Mouse (Mus musculus) stomach, postnatal 0 days (tissue): ENCODE results near the gene Rnf220. TPM values are rescaled to one million over a fixed set of nuclear protein-coding genes. Genes with fewer than 3 reads are reported as not detected.

Experiments
- ATAC-seq: fragments of 200-750 bp; cut with Nextera tagmentation; 2 replicates; pipeline ENCODE4 v1.8.0; 2017; ENCODE audit not compliant: low FRiP score, low TSS enrichment
- DNase-seq: peaks from one replicate; pipeline ENCODE4 v3.0.0-alpha.2; 2016; ENCODE audit warnings: low spot score
- H3K27ac ChIP-seq: fragments of 300-500 bp; sonication (generic); replicated peaks from 2 replicates; pipeline ENCODE4 v1.5.1; 2014; ENCODE audit warnings: mild to moderate bottlenecking, control low read depth
- H3K27me3 ChIP-seq: fragments of 300-500 bp; sonication (generic); 2 replicates; pipeline ENCODE4 v1.6.1; 2014; ENCODE audit warnings: low read length; ENCODE audit not compliant: control insufficient read depth, insufficient read depth
- H3K36me3 ChIP-seq: fragments of 300-500 bp; sonication (generic); 2 replicates; pipeline ENCODE4 v1.6.1; 2014; ENCODE audit warnings: low read length, mixed read lengths; ENCODE audit not compliant: control insufficient read depth, insufficient read depth
- H3K4me1 ChIP-seq: fragments of 300-500 bp; sonication (generic); replicated peaks from 2 replicates; pipeline ENCODE4 v1.6.1; 2014; ENCODE audit warnings: antibody characterized with exemption; ENCODE audit not compliant: control insufficient read depth, insufficient read depth
- H3K4me2 ChIP-seq: fragments of 300-500 bp; sonication (generic); replicated peaks from 2 replicates; pipeline ENCODE4 v1.6.1; 2014; ENCODE audit warnings: low read depth, mild to moderate bottlenecking, control low read depth, moderate library complexity
- H3K4me3 ChIP-seq: fragments of 300-500 bp; sonication (generic); 2 replicates; pipeline ENCODE4 v1.5.1; 2014; ENCODE audit warnings: low read depth, low read length, control low read depth
- H3K9ac ChIP-seq: fragments of 300-500 bp; sonication (generic); 2 replicates; pipeline ENCODE4 v1.6.1; 2014; ENCODE audit warnings: mild to moderate bottlenecking, low read length, control low read depth, mixed read lengths
- H3K9me3 ChIP-seq: fragments of 300-500 bp; sonication (generic); 2 replicates; pipeline ENCODE4 v1.6.1; 2016; ENCODE audit warnings: low read length; ENCODE audit not compliant: control insufficient read depth
- CTCF ChIP-seq: IDR thresholded peaks from 2 replicates; pipeline ENCODE4 v1.5.1; 2016; ENCODE audit warnings: antibody characterized with exemption, low read depth, mild to moderate bottlenecking, moderate library complexity
- EP300 ChIP-seq: optimal IDR thresholded peaks from 2 replicates; pipeline ENCODE3; 2016; ENCODE audit warnings: antibody characterized with exemption
- WGBS: fragments of 180-500 bp; shearing (Covaris S2); extraction: QIAGEN DNeasy Blood & Tissue Kit; methylation state at CpG from one replicate; pipeline ENCODE4 v1.1.7; 2014; 5-methylcytosine and 5-hydroxymethylcytosine counted together
- polyA plus RNA-seq: library from polyadenylated mRNA; unstranded; fragments of >200 nt; fragmentation: Nextera tagmentation; extraction: Ambion mirVana; gene quantifications from 2 replicates; pipeline ENCODE4 v1.2.1, GENCODE M21; 2015

Gene Rnf220
- polyA plus RNA-seq, 1 experiment from 2014 or later = 33.0 TPM

DNA sequence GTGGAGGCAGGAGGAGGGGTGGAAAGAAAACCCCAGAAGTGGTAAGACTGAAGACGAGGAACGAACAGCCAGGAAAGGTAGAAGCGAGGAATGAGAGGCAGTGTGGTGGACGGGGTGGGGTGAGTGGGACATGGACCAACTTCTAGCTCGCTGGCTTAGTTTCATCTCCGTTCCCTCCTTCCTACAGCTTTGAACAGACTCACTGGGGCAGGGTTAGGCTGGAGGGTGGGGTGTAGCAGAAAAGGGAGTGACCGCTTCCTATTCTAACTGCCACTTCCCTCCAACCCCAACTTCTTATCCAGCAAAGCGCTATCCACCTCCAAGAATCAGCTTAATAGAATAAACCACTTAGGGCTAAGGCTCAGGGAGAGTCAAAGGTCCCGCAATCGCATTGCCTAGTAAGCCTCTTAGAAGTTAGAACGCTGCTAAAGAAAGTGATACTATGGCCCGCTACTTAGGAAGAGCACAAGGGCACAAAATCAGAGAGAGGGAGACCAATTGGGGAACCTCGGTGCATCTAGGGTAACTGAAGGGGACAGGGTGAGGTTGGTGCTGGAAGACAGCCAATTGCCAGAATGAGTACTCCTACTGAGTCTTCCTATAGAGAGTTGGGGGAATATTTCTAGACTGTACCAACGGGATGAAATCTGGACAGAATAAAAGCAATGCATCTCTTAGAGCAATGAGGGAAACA is 23.4 kb downstream of the Rnf220 start:
- WGBS = 54% methylated on average over 14 of the region's 14 CpGs
- DNase-seq (no peak), ATAC-seq (no peak)
- H3K4me1 ChIP-seq = no peaks in the 10 kb centered on the region
- no peak overlapping the region for H3K9ac ChIP-seq
- no peak overlapping the region for H3K4me2 ChIP-seq
- H3K27me3 ChIP-seq = no peaks in the 10 kb centered on the region
- H3K36me3 ChIP-seq = no peaks in the 10 kb centered on the region
- no peaks in the 10 kb centered on the region for H3K9me3 ChIP-seq
- no peak overlapping the region for H3K4me3 ChIP-seq
- TF ChIP-seq CTCF (no peak), EP300 (no peak)
- H3K27ac ChIP-seq = no peak overlapping the region

DNA sequence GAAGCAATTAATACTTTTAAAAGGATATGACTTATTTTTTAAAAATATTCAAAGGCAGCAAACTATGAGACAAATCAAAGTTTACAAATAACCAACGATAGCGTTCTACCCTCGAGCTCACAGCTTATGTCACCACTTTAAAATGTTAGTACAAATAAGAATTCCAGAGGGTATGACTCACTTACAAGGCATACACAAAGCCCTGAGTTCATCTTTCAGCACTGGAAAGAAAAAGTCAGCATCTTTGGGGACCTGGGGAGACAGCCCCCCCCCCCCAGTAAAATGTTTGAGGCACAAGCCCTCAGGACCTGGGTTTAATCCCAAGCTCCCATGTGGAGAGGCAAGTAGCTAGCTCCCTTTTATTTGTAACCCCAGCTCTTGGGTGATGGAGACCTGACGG is 27.4 kb downstream of the Rnf220 start:
- DNase-seq = no peak
- no peak overlapping the region for H3K4me3 ChIP-seq
- 39% methylated on average over 4 of the region's 4 CpGs for WGBS
- no peaks in the 10 kb centered on the region for H3K36me3 ChIP-seq
- no peaks in the 10 kb centered on the region for H3K4me1 ChIP-seq
- no peaks in the 10 kb centered on the region for H3K9me3 ChIP-seq
- H3K27ac ChIP-seq = no peak overlapping the region
- H3K4me2 ChIP-seq = no peak overlapping the region
- H3K9ac ChIP-seq = no peak overlapping the region
- TF ChIP-seq CTCF (no peak), EP300 (no peak)
- no peaks in the 10 kb centered on the region for H3K27me3 ChIP-seq
- ATAC-seq = no peak

DNA sequence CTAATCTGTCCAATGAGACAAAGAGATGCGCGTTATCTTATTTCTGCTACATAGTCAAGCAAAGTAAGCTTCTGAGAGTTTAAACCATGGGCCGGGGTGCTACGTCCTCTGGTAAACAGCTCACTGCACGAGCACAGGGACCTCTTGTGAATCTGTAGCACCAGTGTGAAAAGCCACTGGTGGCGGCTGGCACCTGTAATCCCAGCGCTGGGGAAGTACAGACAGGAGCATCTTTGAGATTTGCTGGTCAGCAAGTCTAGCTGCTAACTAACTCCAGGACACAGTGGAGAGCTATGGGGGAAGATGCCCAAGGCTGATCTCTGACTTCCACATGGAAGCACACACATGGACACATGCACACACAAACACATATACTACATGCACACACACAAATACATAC is 28.9 kb downstream of the Rnf220 start:
- Histone ChIP-seq H3K4me1 (no peaks in the 10 kb centered on the region), H3K4me3 (no peak overlapping the region), H3K36me3 (no peaks in the 10 kb centered on the region), H3K27ac (no peak overlapping the region), H3K9ac (no peak overlapping the region), H3K4me2 (no peak overlapping the region), H3K9me3 (no peaks in the 10 kb centered on the region), H3K27me3 (no peaks in the 10 kb centered on the region)
- ATAC-seq = no peak
- no peak for DNase-seq
- WGBS = 76% methylated on average over 7 of the region's 7 CpGs
- TF ChIP-seq CTCF (no peak), EP300 (no peak)

DNA sequence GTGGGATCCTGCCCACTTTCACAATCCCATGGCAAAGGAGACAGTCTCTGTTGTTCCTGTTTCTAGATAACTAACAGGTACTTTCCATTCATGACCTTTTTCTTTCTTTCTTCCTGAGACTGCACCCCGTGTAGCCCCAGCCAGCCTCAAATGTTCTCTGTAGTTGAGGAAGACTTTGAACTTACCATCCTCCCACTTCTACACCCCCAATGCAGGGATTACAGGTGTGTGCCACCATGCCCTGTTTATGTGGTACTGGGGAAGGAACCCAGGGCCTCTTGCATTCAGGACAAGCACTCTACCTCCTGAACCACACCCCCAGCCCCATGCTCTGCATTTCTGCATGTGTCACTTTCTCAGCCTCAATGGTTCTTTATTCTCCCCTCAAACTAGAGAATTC is 47.7 kb downstream of the Rnf220 start:
- WGBS = 88% methylated on average over 1 of the region's 1 CpGs
- no peak for ATAC-seq
- no peak overlapping the region for H3K4me3 ChIP-seq
- no peaks in the 10 kb centered on the region for H3K4me1 ChIP-seq
- TF ChIP-seq EP300 (no peak), CTCF (no peak)
- no peak for DNase-seq
- H3K27me3 ChIP-seq = no peaks in the 10 kb centered on the region
- no peak overlapping the region for H3K4me2 ChIP-seq
- H3K27ac ChIP-seq = no peak overlapping the region
- no peak overlapping the region for H3K9ac ChIP-seq
- H3K36me3 ChIP-seq = no peaks in the 10 kb centered on the region
- no peaks in the 10 kb centered on the region for H3K9me3 ChIP-seq

DNA sequence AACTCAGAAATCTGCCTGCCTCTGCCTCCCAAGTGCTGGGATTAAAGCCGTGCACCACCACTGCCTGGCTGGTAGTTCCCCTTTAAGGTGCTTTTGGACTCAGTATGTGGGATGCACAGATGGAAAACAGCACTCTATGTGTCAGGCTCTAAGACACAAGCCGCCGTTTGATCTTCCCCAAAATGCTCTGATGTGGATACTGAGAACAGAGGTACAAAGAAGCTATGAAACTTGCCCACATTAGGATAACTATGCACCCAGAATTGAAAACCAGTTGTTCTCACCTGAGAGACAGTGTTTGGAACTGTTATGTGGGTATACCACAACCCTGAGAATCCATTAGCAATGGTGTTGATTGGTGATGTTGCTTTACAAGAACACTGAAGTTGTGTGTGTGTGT is 48.9 kb downstream of the Rnf220 start:
- H3K9ac ChIP-seq = no peak overlapping the region
- TF ChIP-seq CTCF (no peak), EP300 (no peak)
- no peak overlapping the region for H3K27ac ChIP-seq
- H3K4me2 ChIP-seq = no peak overlapping the region
- no peaks in the 10 kb centered on the region for H3K4me1 ChIP-seq
- WGBS = 91% methylated on average over 3 of the region's 3 CpGs
- DNase-seq (no peak), ATAC-seq (no peak)
- no peak overlapping the region for H3K4me3 ChIP-seq
- no peaks in the 10 kb centered on the region for H3K36me3 ChIP-seq
- no peaks in the 10 kb centered on the region for H3K27me3 ChIP-seq
- no peaks in the 10 kb centered on the region for H3K9me3 ChIP-seq

DNA sequence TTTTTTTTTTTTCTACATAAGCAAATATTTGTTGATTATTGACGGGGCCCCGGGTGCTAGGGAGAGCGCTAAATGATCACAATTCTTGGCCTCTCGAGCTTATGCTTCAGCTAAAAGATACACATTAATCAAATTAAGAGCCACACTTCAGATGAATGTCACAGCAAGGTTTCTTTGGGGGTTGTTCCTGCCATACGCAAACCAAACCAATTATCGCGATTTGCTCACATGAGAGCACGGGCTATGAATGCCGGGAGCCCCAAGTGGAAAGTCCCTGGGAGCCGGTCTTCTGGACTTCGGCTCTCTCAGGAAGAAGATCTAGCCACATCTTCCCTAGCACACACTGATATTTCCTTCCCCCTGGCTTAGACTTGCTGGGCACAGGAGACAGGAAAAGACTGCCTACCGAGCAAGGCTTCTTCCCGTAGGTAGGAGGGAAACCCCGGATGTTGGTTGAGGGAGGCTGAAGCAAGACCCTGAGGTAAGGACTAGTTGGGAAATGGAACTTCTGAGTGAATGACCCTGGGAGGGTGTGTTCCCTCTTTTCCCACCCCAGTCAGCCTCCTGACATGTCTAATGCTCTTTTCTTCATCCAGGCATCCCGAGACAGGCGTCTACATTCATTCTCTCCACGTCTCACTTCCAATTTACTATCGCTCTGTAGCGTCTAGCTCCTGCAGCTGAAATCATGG is 51.2 kb downstream of the Rnf220 start:
- TF ChIP-seq CTCF (no peak), EP300 (no peak)

More for the DNA sequence above, 51.2 kb downstream of the Rnf220 start:
- ATAC-seq = no peak
- no peaks in the 10 kb centered on the region for H3K36me3 ChIP-seq
- H3K4me1 ChIP-seq = no peaks in the 10 kb centered on the region
- DNase-seq = no peak
- H3K27me3 ChIP-seq = no peaks in the 10 kb centered on the region
- no peak overlapping the region for H3K4me3 ChIP-seq
- H3K27ac ChIP-seq = no peak overlapping the region
- H3K9me3 ChIP-seq = no peaks in the 10 kb centered on the region
- H3K4me2 ChIP-seq = no peak overlapping the region
- 78% methylated on average over 19 of the region's 19 CpGs for WGBS
- H3K9ac ChIP-seq = no peak overlapping the region
